Mouse (Mus musculus) limb, embryonic 12.5 days (tissue): ENCODE data around the gene Edn3. TPM values are rescaled to one million over a fixed set of nuclear protein-coding genes. Genes with fewer than 3 reads are reported as not detected.

Experiments
- ATAC-seq: fragments of 200-750 bp; cut with Nextera tagmentation; 2 replicates; pipeline ENCODE4 v1.8.0; 2017; ENCODE audit warnings: low read depth, moderate TSS enrichment; ENCODE audit not compliant: insufficient number of reproducible peaks, insufficient read depth, low FRiP score, low TSS enrichment
- H3K27ac ChIP-seq: fragments of 300-500 bp; sonication (generic); 2 replicates; pipeline ENCODE4 v1.5.1; 2016; ENCODE audit warnings: mild to moderate bottlenecking, moderate library complexity
- H3K27me3 ChIP-seq: fragments of 300-500 bp; sonication (generic); 2 replicates; pipeline ENCODE4 v1.6.1; 2016; ENCODE audit warnings: mild to moderate bottlenecking, moderate library complexity
- H3K36me3 ChIP-seq: fragments of 300-500 bp; sonication (generic); 2 replicates; pipeline ENCODE4 v1.6.1; 2016; ENCODE audit warnings: mild to moderate bottlenecking, moderate library complexity
- H3K4me1 ChIP-seq: fragments of 300-500 bp; sonication (generic); replicated peaks from 2 replicates; pipeline ENCODE4 v1.6.1; 2016
- H3K4me2 ChIP-seq: fragments of 300-500 bp; sonication (generic); 2 replicates; pipeline ENCODE4 v1.6.1; 2016; ENCODE audit warnings: mild to moderate bottlenecking, moderate library complexity
- H3K4me3 ChIP-seq: fragments of 300-500 bp; sonication (generic); replicated peaks from 2 replicates; pipeline ENCODE4 v1.5.1; 2016; ENCODE audit warnings: mild to moderate bottlenecking
- H3K9ac ChIP-seq: fragments of 300-500 bp; sonication (generic); replicated peaks from 2 replicates; pipeline ENCODE4 v1.6.1; 2016; ENCODE audit warnings: mild to moderate bottlenecking, moderate library complexity
- H3K9me3 ChIP-seq: fragments of 300-500 bp; sonication (generic); 2 replicates; pipeline ENCODE4 v1.6.1; 2016; ENCODE audit warnings: mild to moderate bottlenecking, moderate library complexity
- WGBS: fragments of 180-500 bp; shearing (Covaris S2); methylation state at CpG from one replicate; pipeline ENCODE4 v1.1.7; 2016; 5-methylcytosine and 5-hydroxymethylcytosine counted together
- polyA plus RNA-seq: library from polyadenylated mRNA; unstranded; fragments of >200 nt; fragmentation: Nextera tagmentation; extraction: Ambion mirVana; gene quantifications from 2 replicates; pipeline ENCODE4 v1.2.1, GENCODE M21; 2016

Gene Edn3
- polyA plus RNA-seq, 1 experiment from 2014 or later = 24.4 TPM

DNA sequence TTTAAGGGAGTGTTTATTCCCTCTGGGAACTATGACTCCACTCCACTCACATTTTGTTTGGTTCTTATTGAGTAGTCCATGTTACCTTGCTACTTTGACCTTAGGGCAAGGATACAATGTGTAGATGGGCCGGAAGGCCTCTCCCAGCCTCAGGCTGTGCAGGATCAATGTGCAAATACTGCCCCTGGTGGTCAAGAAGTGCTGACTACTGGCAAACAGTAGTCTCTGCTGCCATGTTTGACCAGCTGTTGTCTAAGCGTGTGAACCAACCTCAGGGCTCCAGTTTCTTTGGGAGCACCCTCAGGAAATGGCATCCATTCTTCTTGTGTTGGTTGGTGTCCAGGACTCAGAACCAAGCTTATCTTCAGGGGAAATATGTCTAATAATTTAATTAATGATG lies 36.6 kb downstream of the Edn3 start:
- Histone ChIP-seq H3K4me1 (no peaks in the 10 kb centered on the region), H3K27ac (no peak overlapping the region), H3K36me3 (no peaks in the 10 kb centered on the region), H3K9ac (no peak overlapping the region), H3K4me3 (no peak overlapping the region), H3K27me3 (no peaks in the 10 kb centered on the region), H3K9me3 (no peaks in the 10 kb centered on the region), H3K4me2 (no peak overlapping the region)
- no peak for ATAC-seq
- 71% methylated on average over 2 of the region's 2 CpGs for WGBS

GRCm38 (mm10) chr2:174797495-174798068 lies 37.2 kb downstream of the Edn3 start:
- Histone ChIP-seq H3K4me1 (no peaks in the 10 kb centered on the region), H3K27me3 (no peaks in the 10 kb centered on the region), H3K27ac (no peak overlapping the region), H3K9me3 (no peaks in the 10 kb centered on the region), H3K4me2 (no peak overlapping the region), H3K4me3 (no peak overlapping the region), H3K36me3 (no peaks in the 10 kb centered on the region), H3K9ac (no peak overlapping the region)
- ATAC-seq = peak; percentile 71
- 64% methylated on average over 4 of the region's 4 CpGs for WGBS

- H3K27ac ChIP-seq = no peak overlapping the region
- 88% methylated on average over 6 of the region's 6 CpGs for WGBS
- no peak overlapping the region for H3K4me3 ChIP-seq
- no peak overlapping the region for H3K4me2 ChIP-seq
- no peaks in the 10 kb centered on the region for H3K36me3 ChIP-seq
- no peaks in the 10 kb centered on the region for H3K27me3 ChIP-seq
- ATAC-seq = no peak
- no peaks in the 10 kb centered on the region for H3K4me1 ChIP-seq
- peaks cover 12% of the 10 kb centered on the region; the same call in 1 of the 2 replicates for H3K9me3 ChIP-seq
- H3K9ac ChIP-seq = no peak overlapping the region
These were observed 42.0 kb downstream of the Edn3 start for GRCm38 (mm10) chr2:174802453-174802852.

DNA sequence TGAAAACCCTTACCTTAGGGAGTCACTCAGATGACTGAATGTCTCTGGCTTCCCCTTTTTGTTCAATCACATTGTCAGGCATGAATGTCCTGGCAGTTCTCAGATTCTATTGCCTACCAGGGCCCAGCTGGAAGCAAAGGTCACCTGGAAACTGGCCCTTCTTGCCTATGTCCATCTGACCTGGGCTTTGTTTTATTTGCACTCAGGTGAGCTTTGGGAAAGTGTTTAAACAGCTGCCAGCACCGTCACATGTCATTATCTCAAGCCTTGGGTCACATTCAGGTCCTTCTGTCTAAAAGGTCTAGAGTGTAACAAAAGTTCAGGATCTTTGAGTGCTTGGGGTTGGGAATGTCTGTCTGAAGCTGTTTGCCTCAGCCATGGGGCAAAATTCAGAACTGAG lies 43.2 kb downstream of the Edn3 start:
- H3K27me3 ChIP-seq = no peaks in the 10 kb centered on the region
- no peaks in the 10 kb centered on the region for H3K4me1 ChIP-seq
- 94% methylated on average over 1 of the region's 1 CpGs for WGBS
- H3K4me2 ChIP-seq = no peak overlapping the region
- no peak overlapping the region for H3K4me3 ChIP-seq
- H3K9ac ChIP-seq = no peak overlapping the region
- peaks cover 12% of the 10 kb centered on the region; the same call in 1 of the 2 replicates for H3K9me3 ChIP-seq
- H3K27ac ChIP-seq = no peak overlapping the region
- no peaks in the 10 kb centered on the region for H3K36me3 ChIP-seq
- no peak for ATAC-seq

- H3K27me3 ChIP-seq = no peaks in the 10 kb centered on the region
- H3K4me2 ChIP-seq = no peak overlapping the region
- no peak overlapping the region for H3K9ac ChIP-seq
- ATAC-seq = no peak
- 41% methylated on average over 2 of the region's 2 CpGs for WGBS
- peaks cover 10% of the 10 kb centered on the region; the same call in 1 of the 2 replicates for H3K4me1 ChIP-seq
- no peak overlapping the region for H3K27ac ChIP-seq
- H3K4me3 ChIP-seq = no peak overlapping the region
- H3K36me3 ChIP-seq = no peaks in the 10 kb centered on the region
- H3K9me3 ChIP-seq = peaks cover 12% of the 10 kb centered on the region; the same call in 1 of the 2 replicates
These were observed 47.5 kb downstream of the Edn3 start for GRCm38 (mm10) chr2:174807900-174808299.

- Histone ChIP-seq H3K9me3 (peaks cover 10% of the 10 kb centered on the region; the same call in 1 of the 2 replicates), H3K27ac (no peak overlapping the region), H3K4me1 (peaks cover 10% of the 10 kb centered on the region; the same call in 1 of the 2 replicates), H3K36me3 (no peaks in the 10 kb centered on the region), H3K9ac (no peak overlapping the region), H3K4me3 (no peak overlapping the region), H3K4me2 (no peak overlapping the region), H3K27me3 (no peaks in the 10 kb centered on the region)
- WGBS = 36% methylated on average over 4 of the region's 4 CpGs
- no peak for ATAC-seq
These were observed 48.9 kb downstream of the Edn3 start for GRCm38 (mm10) chr2:174809296-174809695.

GRCm38 (mm10) chr2:174813306-174813705 lies 52.9 kb downstream of the Edn3 start:
- no peak overlapping the region for H3K27ac ChIP-seq
- no peak for ATAC-seq
- WGBS = 83% methylated on average over 11 of the region's 11 CpGs
- H3K9me3 ChIP-seq = no peaks in the 10 kb centered on the region
- no peaks in the 10 kb centered on the region for H3K36me3 ChIP-seq
- H3K4me3 ChIP-seq = no peak overlapping the region
- no peaks in the 10 kb centered on the region for H3K27me3 ChIP-seq
- no peak overlapping the region for H3K4me2 ChIP-seq
- H3K9ac ChIP-seq = no peak overlapping the region
- H3K4me1 ChIP-seq = peaks cover 10% of the 10 kb centered on the region; the same call in 1 of the 2 replicates

GRCm38 (mm10) chr2:174816163-174816562 lies 55.7 kb downstream of the Edn3 start:
- 92% methylated on average over 2 of the region's 2 CpGs for WGBS
- H3K27me3 ChIP-seq = no peaks in the 10 kb centered on the region
- H3K4me1 ChIP-seq = no peaks in the 10 kb centered on the region
- no peaks in the 10 kb centered on the region for H3K9me3 ChIP-seq
- no peak overlapping the region for H3K4me2 ChIP-seq
- H3K9ac ChIP-seq = no peak overlapping the region
- no peaks in the 10 kb centered on the region for H3K36me3 ChIP-seq
- ATAC-seq = no peak
- H3K4me3 ChIP-seq = no peak overlapping the region
- no peak overlapping the region for H3K27ac ChIP-seq

DNA sequence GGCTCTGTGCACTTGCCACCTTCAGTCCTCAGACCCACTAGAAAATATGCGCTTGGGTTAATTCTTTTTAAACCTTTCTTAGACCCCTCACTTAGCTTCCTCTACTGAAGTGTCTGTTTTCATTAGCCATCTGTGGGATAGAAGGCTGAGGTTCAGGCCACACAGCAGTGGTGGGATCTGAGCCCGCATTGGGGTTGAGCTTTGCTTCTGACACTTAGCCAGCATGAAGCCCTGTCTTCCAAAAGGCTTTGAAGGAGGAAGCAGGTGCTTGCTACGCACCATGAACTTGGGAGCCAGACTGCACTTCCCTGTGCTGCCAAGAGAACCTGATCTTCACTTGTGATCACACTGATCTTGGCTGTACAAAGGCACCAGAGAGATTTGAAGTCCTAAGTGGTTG lies 59.9 kb downstream of the Edn3 start:
- no peaks in the 10 kb centered on the region for H3K36me3 ChIP-seq
- no peak overlapping the region for H3K27ac ChIP-seq
- no peaks in the 10 kb centered on the region for H3K9me3 ChIP-seq
- no peaks in the 10 kb centered on the region for H3K4me1 ChIP-seq
- 87% methylated on average over 3 of the region's 3 CpGs for WGBS
- no peaks in the 10 kb centered on the region for H3K27me3 ChIP-seq
- H3K9ac ChIP-seq = no peak overlapping the region
- no peak overlapping the region for H3K4me3 ChIP-seq
- no peak overlapping the region for H3K4me2 ChIP-seq
- ATAC-seq = no peak

DNA sequence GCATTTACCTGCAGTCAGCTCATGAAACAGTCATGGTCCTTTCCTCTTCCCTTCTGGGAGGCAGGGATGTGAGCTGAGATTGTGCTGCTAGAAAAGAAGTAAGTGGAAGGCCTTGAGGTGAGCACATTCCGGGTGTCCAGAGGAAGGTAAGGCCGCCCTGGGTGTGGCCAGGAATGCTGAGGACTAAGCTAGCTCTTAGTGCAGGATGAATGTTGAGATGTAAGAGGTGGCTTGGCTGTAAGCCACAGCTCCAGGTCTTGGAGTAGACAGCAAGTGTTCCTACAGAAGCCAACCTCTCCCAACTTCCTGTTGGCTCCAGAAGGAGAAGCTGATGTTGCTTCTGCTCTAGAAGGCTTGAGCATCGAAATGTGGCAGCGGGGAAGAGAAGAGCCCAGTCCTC lies 67.4 kb downstream of the Edn3 start:
- Histone ChIP-seq H3K9me3 (no peaks in the 10 kb centered on the region), H3K9ac (no peak overlapping the region), H3K36me3 (no peaks in the 10 kb centered on the region), H3K4me2 (no peak overlapping the region), H3K27ac (no peak overlapping the region), H3K4me3 (no peak overlapping the region), H3K4me1 (no peaks in the 10 kb centered on the region), H3K27me3 (no peaks in the 10 kb centered on the region)
- ATAC-seq = no peak
- 97% methylated on average over 4 of the region's 4 CpGs for WGBS

GRCm38 (mm10) chr2:174833608-174834007 lies 73.2 kb downstream of the Edn3 start:
- no peak for ATAC-seq

More at GRCm38 (mm10) chr2:174833608-174834007, 73.2 kb downstream of the Edn3 start:
- 41% methylated on average over 5 of the region's 5 CpGs for WGBS
- Histone ChIP-seq H3K27me3 (no peaks in the 10 kb centered on the region), H3K9ac (no peak overlapping the region), H3K4me3 (no peak overlapping the region), H3K9me3 (no peaks in the 10 kb centered on the region), H3K4me1 (peaks cover 8% of the 10 kb centered on the region; the same call in 1 of the 2 replicates), H3K27ac (peak overlapping the region; percentile 36; the same call in 1 of the 2 replicates), H3K4me2 (no peak overlapping the region), H3K36me3 (no peaks in the 10 kb centered on the region)
